Mouse (Mus musculus) heart, embryonic 12.5 days (tissue): ENCODE data around the gene Tbpl1. TPM values are rescaled to one million over a fixed set of nuclear protein-coding genes. Genes with fewer than 3 reads are reported as not detected.

Source experiments
- ATAC-seq: fragments of 200-750 bp; cut with Nextera tagmentation; 2 replicates; pipeline ENCODE4 v1.8.0; 2017; ENCODE audit warnings: moderate TSS enrichment, moderate library complexity; ENCODE audit not compliant: insufficient number of reproducible peaks, low FRiP score
- H3K27ac ChIP-seq: fragments of 300-500 bp; sonication (generic); 2 replicates; pipeline ENCODE4 v1.5.1; 2016; ENCODE audit warnings: mild to moderate bottlenecking, moderate library complexity; ENCODE audit not compliant: poor library complexity, severe bottlenecking
- H3K27me3 ChIP-seq: fragments of 300-500 bp; sonication (generic); replicated peaks from 2 replicates; pipeline ENCODE4 v1.6.1; 2016; ENCODE audit warnings: mild to moderate bottlenecking, moderate library complexity
- H3K36me3 ChIP-seq: fragments of 300-500 bp; sonication (generic); 2 replicates; pipeline ENCODE4 v1.6.1; 2016; ENCODE audit warnings: mild to moderate bottlenecking, moderate library complexity
- H3K4me1 ChIP-seq: fragments of 300-500 bp; sonication (generic); replicated peaks from 2 replicates; pipeline ENCODE4 v1.6.1; 2016; ENCODE audit warnings: mild to moderate bottlenecking
- H3K4me2 ChIP-seq: fragments of 300-500 bp; sonication (generic); 2 replicates; pipeline ENCODE4 v1.6.1; 2016; ENCODE audit warnings: mild to moderate bottlenecking, moderate library complexity
- H3K4me3 ChIP-seq: fragments of 300-500 bp; sonication (generic); 2 replicates; pipeline ENCODE4 v1.5.1; 2016; ENCODE audit warnings: mild to moderate bottlenecking
- H3K9ac ChIP-seq: fragments of 300-500 bp; sonication (generic); 2 replicates; pipeline ENCODE4 v1.6.1; 2016; ENCODE audit warnings: mild to moderate bottlenecking, moderate library complexity
- H3K9me3 ChIP-seq: fragments of 300-500 bp; sonication (generic); replicated peaks from 2 replicates; pipeline ENCODE4 v1.6.1; 2016; ENCODE audit warnings: mild to moderate bottlenecking, moderate library complexity
- WGBS: fragments of 180-500 bp; shearing (Covaris S2); methylation state at CpG from one replicate; pipeline ENCODE4 v1.1.7; 2016; 5-methylcytosine and 5-hydroxymethylcytosine counted together
- microRNA-seq: library from miRNA; unstranded; fragments of <30 nt; microRNA quantifications from one replicate; pipeline ENCODE4, GENCODE M21; 2017
- polyA plus RNA-seq: library from polyadenylated mRNA; unstranded; fragments of >200 nt; fragmentation: Nextera tagmentation; extraction: Ambion mirVana; gene quantifications from 2 replicates; pipeline ENCODE4 v1.2.1, GENCODE M21; 2016

Gene Tbpl1
- polyA plus RNA-seq, 1 experiment from 2014 or later: 50.7 TPM

- WGBS: 91% methylated on average over 13 of the region's 13 CpGs
- Histone ChIP-seq H3K36me3 (no peaks in the 10 kb centered on the region), H3K9me3 (no peaks in the 10 kb centered on the region), H3K4me2 (no peak overlapping the region), H3K4me3 (no peak overlapping the region), H3K27me3 (no peaks in the 10 kb centered on the region), H3K4me1 (no peaks in the 10 kb centered on the region), H3K9ac (no peak overlapping the region), H3K27ac (no peak overlapping the region)
- no peak for ATAC-seq
Measured at GRCm38 (mm10) chr10:22668509-22668908, 63.2 kb downstream of the Tbpl1 start.

- Histone ChIP-seq H3K4me3 (no peak overlapping the region), H3K9ac (no peak overlapping the region), H3K4me1 (peaks cover 13% of the 10 kb centered on the region), H3K36me3 (no peaks in the 10 kb centered on the region), H3K27me3 (no peaks in the 10 kb centered on the region), H3K9me3 (no peaks in the 10 kb centered on the region), H3K27ac (no peak overlapping the region), H3K4me2 (no peak overlapping the region)
- no peak for ATAC-seq
- 87% methylated on average over 5 of the region's 5 CpGs for WGBS
Measured at GRCm38 (mm10) chr10:22660286-22661000, 71.3 kb downstream of the Tbpl1 start.

- H3K36me3 ChIP-seq: no peaks in the 10 kb centered on the region
- H3K4me3 ChIP-seq: no peak overlapping the region
- H3K9me3 ChIP-seq: no peaks in the 10 kb centered on the region
- no peak for ATAC-seq
- H3K4me1 ChIP-seq: peaks cover 13% of the 10 kb centered on the region
- no peak overlapping the region for H3K9ac ChIP-seq
- no peaks in the 10 kb centered on the region for H3K27me3 ChIP-seq
- H3K4me2 ChIP-seq: no peak overlapping the region
- no peak overlapping the region for H3K27ac ChIP-seq
- WGBS: 82% methylated on average over 10 of the region's 10 CpGs
Measured at GRCm38 (mm10) chr10:22659386-22659725, 72.4 kb downstream of the Tbpl1 start.

- H3K27ac ChIP-seq: no peak overlapping the region
- H3K4me3 ChIP-seq: peak overlapping the region; percentile 17; the same call in 1 of the 2 replicates
- peak; percentile 53; the same call in 1 of the 2 replicates for ATAC-seq
- no peaks in the 10 kb centered on the region for H3K36me3 ChIP-seq
- no peak overlapping the region for H3K9ac ChIP-seq
- H3K9me3 ChIP-seq: no peaks in the 10 kb centered on the region
- peaks cover 13% of the 10 kb centered on the region for H3K4me1 ChIP-seq
- peak overlapping the region; percentile 57 for H3K4me2 ChIP-seq
- 39% methylated on average over 23 of the region's 23 CpGs for WGBS
- no peaks in the 10 kb centered on the region for H3K27me3 ChIP-seq
Measured at GRCm38 (mm10) chr10:22658534-22659385, 73.0 kb downstream of the Tbpl1 start.

Small RNA genes lying within 50 kb of the gene (microRNA-seq; reads per million reads assigned to microRNA genes)
- 1.4 reads per million for gene Mir7663

Other genes with a start within 250 kb of the Tbpl1 start
- gene Slc2a12, start 86.9 kb downstream of the Tbpl1 start, polyA plus RNA-seq: 1.9 and 2.2 TPM in 2 replicates
- gene Tcf21, start 88.2 kb upstream of the Tbpl1 start, polyA plus RNA-seq: 74.5 and 76.6 TPM in 2 replicates